Mouse (Mus musculus) neural tube, embryonic 13.5 days (tissue): Measurements from ENCODE around the gene Drap1. TPM values are rescaled to one million over a fixed set of nuclear protein-coding genes. Genes with fewer than 3 reads are reported as not detected.

Experiments
- ATAC-seq: fragments of 200-750 bp; cut with Nextera tagmentation; 2 replicates; pipeline ENCODE4 v1.8.0; 2017; ENCODE audit warnings: low read depth, mild to moderate bottlenecking, moderate TSS enrichment, moderate library complexity
- H3K27ac ChIP-seq: fragments of 300-500 bp; sonication (generic); replicated peaks from 2 replicates; pipeline ENCODE4 v1.5.1; 2015; ENCODE audit warnings: moderate library complexity, mild to moderate bottlenecking, inconsistent platforms
- H3K27me3 ChIP-seq: fragments of 300-500 bp; sonication (generic); 2 replicates; pipeline ENCODE4 v1.6.1; 2015; ENCODE audit warnings: mild to moderate bottlenecking, inconsistent platforms
- H3K36me3 ChIP-seq: fragments of 300-500 bp; sonication (generic); 2 replicates; pipeline ENCODE4 v1.6.1; 2015; ENCODE audit warnings: mild to moderate bottlenecking, inconsistent platforms
- H3K4me1 ChIP-seq: fragments of 300-500 bp; sonication (generic); replicated peaks from 2 replicates; pipeline ENCODE4 v1.6.1; 2015; ENCODE audit warnings: inconsistent platforms
- H3K4me2 ChIP-seq: fragments of 300-500 bp; sonication (generic); 2 replicates; pipeline ENCODE4 v1.6.1; 2015; ENCODE audit warnings: inconsistent platforms, mild to moderate bottlenecking, moderate library complexity
- H3K4me3 ChIP-seq: fragments of 300-500 bp; sonication (generic); 2 replicates; pipeline ENCODE4 v1.5.1; 2015; ENCODE audit warnings: mild to moderate bottlenecking, inconsistent platforms
- H3K9ac ChIP-seq: fragments of 300-500 bp; sonication (generic); 2 replicates; pipeline ENCODE4 v1.6.1; 2015; ENCODE audit warnings: moderate library complexity, mild to moderate bottlenecking, inconsistent platforms
- H3K9me3 ChIP-seq: fragments of 300-500 bp; sonication (generic); 2 replicates; pipeline ENCODE4 v1.6.1; 2016; ENCODE audit warnings: inconsistent platforms
- WGBS: fragments of 180-500 bp; shearing (Covaris S2); methylation state at CpG from one replicate; pipeline ENCODE4 v1.1.7; 2015; 5-methylcytosine and 5-hydroxymethylcytosine counted together
- polyA plus RNA-seq: library from polyadenylated mRNA; unstranded; fragments of >200 nt; fragmentation: Nextera tagmentation; extraction: Ambion mirVana; gene quantifications from 2 replicates; pipeline ENCODE4 v1.2.1, GENCODE M21; 2015

The Drap1 gene
- 318 and 326 TPM in 2 replicates for polyA plus RNA-seq

DNA sequence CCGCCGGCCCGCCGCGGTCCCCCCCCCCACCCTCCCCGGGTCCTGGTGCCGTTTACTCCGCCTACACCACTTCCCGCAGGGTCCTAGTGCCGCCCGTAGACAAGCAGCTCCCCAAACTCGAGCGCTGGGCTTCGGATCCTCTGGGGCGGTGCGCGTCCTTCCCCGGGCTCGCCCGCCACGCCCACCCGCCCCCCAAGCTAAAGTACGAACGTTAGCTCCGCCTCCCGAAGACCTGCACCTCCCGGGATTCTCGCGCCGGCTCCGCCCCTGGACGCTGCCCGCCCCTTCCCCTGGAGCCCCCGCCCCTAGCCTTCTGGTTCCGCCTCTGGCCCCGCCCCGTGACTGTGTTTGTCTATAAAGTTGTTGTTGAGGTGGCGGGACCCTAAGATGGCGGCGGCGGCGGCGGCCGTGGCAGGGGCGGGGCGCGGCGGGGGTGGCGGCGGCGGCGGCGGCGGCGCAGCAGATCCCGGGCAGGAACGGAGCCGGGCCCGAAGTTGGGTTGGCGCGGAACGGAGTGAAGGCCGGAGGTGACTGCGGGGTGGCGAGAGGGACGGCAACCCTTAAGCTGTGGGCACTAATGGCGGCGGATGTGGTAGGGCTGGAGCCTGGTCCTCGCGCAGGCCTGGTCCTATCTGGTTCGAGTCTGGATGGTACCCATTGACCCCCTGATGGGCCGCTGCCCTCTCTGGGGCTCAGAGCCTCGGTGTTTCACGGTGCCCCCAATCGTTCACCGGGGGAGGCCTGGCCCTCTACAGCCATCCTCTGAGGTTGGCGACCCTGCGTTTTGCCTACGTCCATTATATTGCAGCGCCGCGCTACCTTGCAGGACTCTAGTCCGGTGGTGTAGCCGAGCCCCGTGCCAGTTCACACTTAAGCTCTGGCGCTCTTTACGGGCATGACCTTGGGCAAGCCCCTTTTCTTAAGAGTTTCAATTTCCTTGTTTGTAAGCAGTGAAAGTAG is at the start of gene Drap1, which contains the start of gene AI837181:
Gene Drap1, minus strand, starts transcription at position 198 of the 960 bp plus-strand sequence.
Gene AI837181, plus strand, starts transcription at position 363 of the 960 bp plus-strand sequence.
- H3K4me3 ChIP-seq, result peak within 1 kb of the TSS; percentile 88
- H3K27me3 ChIP-seq, result no peaks in the 10 kb centered on the region
- peaks cover 56% of the 10 kb centered on the region for H3K36me3 ChIP-seq
- peak within 1 kb of the TSS; percentile 92 for H3K9ac ChIP-seq
- ATAC-seq, result peak; percentile 93
- peak within 1 kb of the TSS; percentile 95 for H3K27ac ChIP-seq
- 0% methylated on average over 76 of the region's 87 CpGs for WGBS
- H3K4me1 ChIP-seq, result peaks cover 49% of the 10 kb centered on the region
- H3K4me2 ChIP-seq, result peak within 1 kb of the TSS; percentile 94
- H3K9me3 ChIP-seq, result no peaks in the 10 kb centered on the region

DNA sequence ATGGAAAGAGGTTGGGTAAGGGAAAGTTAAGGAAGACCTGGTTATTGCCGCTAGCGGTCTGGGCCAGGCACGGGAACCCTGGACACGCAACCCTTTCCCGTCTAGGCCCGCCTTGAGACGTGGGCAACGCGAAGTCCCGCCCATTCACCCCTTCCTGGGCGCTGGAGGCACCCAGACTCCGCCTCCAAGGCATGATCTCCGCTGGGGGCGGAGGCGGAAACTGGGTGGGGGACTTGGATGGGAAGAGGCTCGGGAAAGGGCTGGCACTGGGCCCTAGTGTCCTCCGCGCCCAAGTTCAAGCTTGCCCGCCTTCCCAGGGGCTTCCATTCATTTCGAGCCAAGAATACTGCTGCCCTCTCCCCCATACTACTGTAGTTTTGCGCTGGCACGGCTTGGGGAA is 48.9 kb upstream of the Drap1 start, which contains the start of gene Efemp2:
Gene Efemp2, plus strand, starts transcription at position 235 of the 400 bp plus-strand sequence.
- no peaks in the 10 kb centered on the region for H3K27me3 ChIP-seq
- ATAC-seq, result peak; percentile 48
- WGBS, result 2% methylated on average over 22 of the region's 22 CpGs
- H3K9me3 ChIP-seq, result no peaks in the 10 kb centered on the region
- peak within 1 kb of the TSS; percentile 74 for H3K27ac ChIP-seq
- peak within 1 kb of the TSS; percentile 72 for H3K9ac ChIP-seq
- H3K4me3 ChIP-seq, result peak within 1 kb of the TSS; percentile 52
- H3K36me3 ChIP-seq, result 0 out of 2 replicates have a peak, but pooled peaks cover 5% of the 10 kb centered on the region
- peak within 1 kb of the TSS; percentile 83 for H3K4me2 ChIP-seq
- peaks cover 40% of the 10 kb centered on the region for H3K4me1 ChIP-seq

DNA sequence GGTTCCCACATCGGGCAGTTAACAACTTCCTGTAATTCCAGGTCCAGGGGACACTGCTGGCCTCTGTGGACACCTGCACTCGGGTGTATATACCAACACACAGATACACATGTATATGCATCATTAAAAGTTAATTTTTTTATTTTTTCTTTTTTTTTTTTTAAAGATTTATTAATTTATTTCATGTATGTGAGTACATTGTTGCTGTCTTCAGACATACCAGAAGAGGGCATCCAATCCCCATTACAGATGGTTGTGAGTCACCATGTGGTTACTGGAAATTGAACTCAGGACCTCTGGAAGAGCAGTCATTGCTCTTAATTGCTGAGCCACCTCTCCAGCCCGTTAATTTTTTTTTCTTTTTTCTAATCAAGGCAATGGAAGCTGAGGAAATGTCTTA is 48.1 kb upstream of the Drap1 start:
- ATAC-seq, result no peak
- H3K4me2 ChIP-seq, result no peak overlapping the region
- no peaks in the 10 kb centered on the region for H3K9me3 ChIP-seq
- no peak overlapping the region for H3K4me3 ChIP-seq
- no peak overlapping the region for H3K9ac ChIP-seq
- 82% methylated on average over 3 of the region's 3 CpGs for WGBS
- no peak overlapping the region for H3K27ac ChIP-seq
- H3K36me3 ChIP-seq, result peaks cover 4% of the 10 kb centered on the region
- H3K4me1 ChIP-seq, result peaks cover 38% of the 10 kb centered on the region
- H3K27me3 ChIP-seq, result no peaks in the 10 kb centered on the region

DNA sequence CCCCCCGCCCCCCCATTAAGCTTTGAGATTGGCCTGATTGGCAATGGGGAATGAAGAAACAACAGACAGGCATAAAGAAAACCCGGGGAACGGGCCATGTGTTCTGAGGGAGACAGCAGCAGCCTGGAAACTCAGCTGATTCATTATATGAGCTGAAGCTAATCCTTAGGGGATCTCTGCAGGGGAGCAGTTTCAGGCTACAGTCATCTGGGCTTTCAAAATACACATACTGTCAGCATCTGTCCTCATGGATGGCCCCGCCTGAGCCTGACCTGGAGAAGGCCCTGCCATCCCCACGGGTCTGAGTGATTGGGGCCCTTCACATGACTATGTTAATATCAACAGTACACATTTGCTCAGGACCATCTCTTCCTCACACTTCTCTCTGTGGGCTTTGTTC is 47.1 kb upstream of the Drap1 start:
- Histone ChIP-seq H3K27ac (peak overlapping the region; percentile 30; the same call in 1 of the 2 replicates), H3K36me3 (peaks cover 14% of the 10 kb centered on the region)

DNA sequence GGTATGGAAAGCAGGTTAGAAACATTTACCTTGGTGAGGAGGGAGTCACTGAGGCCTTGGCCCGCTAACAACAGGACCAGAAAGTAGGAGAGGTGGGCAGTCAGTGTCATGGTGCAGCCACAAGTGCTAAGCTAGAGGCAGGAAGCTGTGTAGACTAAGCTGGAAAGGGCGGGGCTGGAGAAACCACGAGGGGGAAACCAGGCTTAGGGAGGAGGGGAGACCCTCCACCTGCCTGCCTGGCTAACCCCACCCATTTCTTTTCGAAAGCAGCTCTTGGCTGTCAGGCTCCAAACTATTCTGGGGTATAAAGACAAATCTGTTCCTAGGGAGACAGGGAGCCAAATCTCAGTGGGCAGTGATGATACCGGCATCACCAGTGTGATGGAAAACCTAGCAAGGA is 43.6 kb upstream of the Drap1 start, which contains the start of gene Ctsw:
Gene Ctsw, minus strand, starts transcription at position 134 of the 400 bp plus-strand sequence.
- 63% methylated on average over 5 of the region's 5 CpGs for WGBS
- no peak within 1 kb of the TSS for H3K9ac ChIP-seq
- H3K4me3 ChIP-seq, result no peak within 1 kb of the TSS
- ATAC-seq, result no peak
- H3K4me2 ChIP-seq, result no peak within 1 kb of the TSS
- H3K27me3 ChIP-seq, result no peaks in the 10 kb centered on the region
- H3K27ac ChIP-seq, result no peak within 1 kb of the TSS
- H3K4me1 ChIP-seq, result peaks cover 18% of the 10 kb centered on the region
- H3K36me3 ChIP-seq, result peaks cover 42% of the 10 kb centered on the region
- H3K9me3 ChIP-seq, result no peaks in the 10 kb centered on the region

More for the DNA sequence above, 47.1 kb upstream of the Drap1 start:
- Histone ChIP-seq H3K4me1 (peaks cover 29% of the 10 kb centered on the region), H3K4me2 (no peak overlapping the region), H3K4me3 (no peak overlapping the region), H3K9me3 (no peaks in the 10 kb centered on the region), H3K9ac (no peak overlapping the region), H3K27me3 (no peaks in the 10 kb centered on the region)
- ATAC-seq, result no peak
- 44% methylated on average over 5 of the region's 5 CpGs for WGBS

DNA sequence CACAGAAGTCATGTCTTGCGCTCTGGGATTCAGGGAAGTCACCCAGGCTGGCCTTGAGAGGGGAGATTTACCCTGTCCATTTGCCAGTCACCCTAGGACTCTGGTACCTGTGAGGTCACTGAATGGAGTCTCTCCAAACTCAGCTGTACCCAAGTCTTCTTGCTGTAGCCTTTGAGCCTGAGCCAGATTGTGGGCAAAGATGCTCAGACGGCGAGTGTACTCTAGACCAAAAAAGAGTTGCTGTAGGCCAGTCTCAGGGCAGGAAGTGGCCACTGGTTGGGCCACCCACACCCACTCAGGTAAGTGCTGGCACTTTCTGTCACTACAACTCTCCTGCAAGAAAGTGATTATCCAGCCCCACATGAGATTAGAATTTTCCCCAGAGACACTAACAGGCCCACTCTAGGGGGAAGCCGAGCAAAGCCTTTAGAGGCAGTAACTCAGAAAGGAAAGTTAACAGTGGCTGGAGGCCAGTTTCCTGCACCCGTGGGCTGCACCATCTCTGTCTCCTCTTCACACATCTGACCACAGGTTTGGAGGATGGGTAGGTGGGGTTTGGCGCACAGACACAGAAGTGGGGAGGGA is 42.2 kb upstream of the Drap1 start:
- ATAC-seq, result no peak
- Histone ChIP-seq H3K4me1 (peaks cover 18% of the 10 kb centered on the region), H3K36me3 (peaks cover 54% of the 10 kb centered on the region), H3K4me2 (no peak overlapping the region), H3K4me3 (no peak overlapping the region), H3K9ac (no peak overlapping the region), H3K27ac (no peak overlapping the region), H3K9me3 (no peaks in the 10 kb centered on the region), H3K27me3 (no peaks in the 10 kb centered on the region)
- WGBS, result 95% methylated on average over 6 of the region's 6 CpGs

DNA sequence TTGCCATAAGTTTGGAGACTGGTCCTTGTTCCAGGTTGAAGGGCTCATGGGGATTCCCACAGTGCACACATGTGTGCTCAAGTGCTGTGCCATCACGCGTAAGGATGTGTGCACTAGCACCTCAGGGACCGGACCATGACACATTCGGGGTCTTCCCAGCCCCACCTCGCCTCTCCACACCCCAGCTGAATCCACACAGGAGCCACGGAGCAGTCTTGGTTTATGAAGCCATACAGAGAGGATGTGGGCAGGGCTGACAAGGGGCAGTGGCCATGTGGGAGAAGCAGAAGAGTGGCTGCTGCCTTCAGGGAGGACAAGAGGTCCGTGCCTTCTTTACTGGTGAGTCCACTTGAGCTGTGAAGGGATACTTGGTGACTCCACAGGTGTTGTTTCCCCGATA is 40.3 kb upstream of the Drap1 start:
- no peak for ATAC-seq
- Histone ChIP-seq H3K4me2 (no peak overlapping the region), H3K27me3 (no peaks in the 10 kb centered on the region), H3K27ac (no peak overlapping the region), H3K36me3 (peaks cover 54% of the 10 kb centered on the region), H3K9me3 (no peaks in the 10 kb centered on the region), H3K4me3 (no peak overlapping the region), H3K9ac (no peak overlapping the region), H3K4me1 (peaks cover 32% of the 10 kb centered on the region)
- 96% methylated on average over 8 of the region's 8 CpGs for WGBS

DNA sequence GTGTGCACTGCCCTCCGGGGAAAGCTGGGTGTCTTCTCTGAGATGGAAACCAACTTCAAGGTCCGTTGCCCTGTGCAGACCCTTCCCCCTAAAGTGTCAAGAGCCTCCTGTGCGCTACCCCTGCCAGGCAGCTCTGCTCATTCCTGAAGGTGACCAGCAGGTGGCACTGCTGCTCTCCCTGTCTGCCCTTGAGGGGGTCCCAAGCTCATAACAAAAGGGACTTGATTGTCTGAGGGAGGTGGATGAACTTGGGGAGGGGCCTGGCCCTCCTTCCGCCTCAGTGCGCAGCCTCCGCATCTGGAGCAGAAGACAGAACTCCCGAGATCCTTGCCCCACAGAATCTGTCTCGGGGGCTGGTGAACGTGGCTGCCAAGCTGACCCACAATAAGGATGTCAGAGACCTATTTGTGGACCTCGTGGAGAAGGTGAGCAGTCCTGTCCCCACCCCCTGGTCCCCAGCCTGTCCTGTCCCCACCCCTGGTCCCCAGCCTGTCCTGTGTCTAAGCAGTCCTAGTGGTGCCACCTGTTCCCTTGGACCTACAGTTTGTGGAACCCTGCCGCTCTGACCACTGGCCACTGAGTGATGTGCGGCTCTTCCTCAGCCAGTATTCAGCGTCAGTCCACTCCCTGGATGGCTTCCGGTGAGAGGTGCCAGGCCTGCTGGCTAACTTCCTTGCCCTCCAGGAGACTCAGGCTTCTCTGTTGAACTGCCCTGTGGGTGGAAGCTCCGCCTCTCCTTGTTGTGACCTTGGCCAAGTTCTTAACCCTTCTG is 39.2 kb upstream of the Drap1 start:
- Histone ChIP-seq H3K27me3 (peaks cover 6% of the 10 kb centered on the region; the same call in 1 of the 2 replicates), H3K4me3 (peak overlapping the region; percentile 36), H3K4me1 (peaks cover 36% of the 10 kb centered on the region), H3K9ac (peak overlapping the region; percentile 68), H3K4me2 (peak overlapping the region; percentile 61), H3K9me3 (no peaks in the 10 kb centered on the region), H3K27ac (peak overlapping the region; percentile 74), H3K36me3 (peaks cover 54% of the 10 kb centered on the region)
- peak; percentile 62 for ATAC-seq
- 45% methylated on average over 15 of the region's 15 CpGs for WGBS

DNA sequence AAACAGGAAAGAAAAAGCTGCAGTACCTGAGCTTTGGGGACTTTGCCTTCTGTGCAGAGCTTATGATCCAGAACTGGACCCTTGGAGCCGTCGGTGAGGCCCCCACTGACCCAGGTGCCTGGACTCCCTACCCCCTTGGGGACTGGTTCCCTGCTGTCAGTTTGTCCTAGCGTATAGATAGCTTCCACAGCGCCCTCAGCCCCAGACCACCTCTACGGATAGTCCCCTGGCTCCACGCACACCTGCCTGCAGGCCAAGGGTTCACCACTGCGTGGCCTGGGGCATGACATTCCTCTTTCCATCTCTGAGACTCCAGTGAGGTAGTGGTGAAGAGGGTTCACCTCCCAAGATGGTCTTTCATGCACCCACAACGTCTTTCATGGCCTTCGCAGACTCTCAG is 38.4 kb upstream of the Drap1 start:
- no peak overlapping the region for H3K27ac ChIP-seq
- ATAC-seq, result no peak
- 91% methylated on average over 9 of the region's 9 CpGs for WGBS
- peaks cover 39% of the 10 kb centered on the region for H3K4me1 ChIP-seq
- no peak overlapping the region for H3K4me3 ChIP-seq
- peaks cover 13% of the 10 kb centered on the region; the same call in 1 of the 2 replicates for H3K27me3 ChIP-seq
- no peaks in the 10 kb centered on the region for H3K9me3 ChIP-seq
- no peak overlapping the region for H3K9ac ChIP-seq
- H3K4me2 ChIP-seq, result no peak overlapping the region
- H3K36me3 ChIP-seq, result peaks cover 54% of the 10 kb centered on the region

DNA sequence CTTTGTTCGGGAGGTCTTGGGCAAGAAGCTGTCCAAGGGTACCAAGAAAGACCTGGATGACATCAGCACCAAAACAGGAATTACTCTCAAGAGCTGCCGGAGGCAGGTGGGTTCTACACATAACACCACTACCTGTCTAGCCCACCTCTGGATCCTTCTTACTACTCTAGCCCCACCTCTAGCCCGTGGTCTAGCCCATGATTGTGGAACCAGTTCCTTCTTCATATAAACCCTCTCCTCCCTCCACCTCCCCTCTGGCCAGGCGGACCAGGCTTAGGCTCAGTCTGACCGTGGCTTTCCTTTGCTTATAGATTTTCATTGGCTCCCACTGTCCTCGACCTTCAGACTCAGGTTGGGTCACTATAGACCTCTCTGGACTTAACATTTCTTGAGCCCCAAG is 36.6 kb upstream of the Drap1 start:
- peak overlapping the region; percentile 80 for H3K4me3 ChIP-seq
- H3K9me3 ChIP-seq, result no peaks in the 10 kb centered on the region
- peaks cover 13% of the 10 kb centered on the region; the same call in 1 of the 2 replicates for H3K27me3 ChIP-seq
- H3K9ac ChIP-seq, result peak overlapping the region; percentile 78
- ATAC-seq, result no peak
- H3K4me1 ChIP-seq, result peaks cover 49% of the 10 kb centered on the region
- 87% methylated on average over 6 of the region's 6 CpGs for WGBS
- peak overlapping the region; percentile 99 for H3K4me2 ChIP-seq
- peaks cover 36% of the 10 kb centered on the region for H3K36me3 ChIP-seq
- no peak overlapping the region for H3K27ac ChIP-seq

DNA sequence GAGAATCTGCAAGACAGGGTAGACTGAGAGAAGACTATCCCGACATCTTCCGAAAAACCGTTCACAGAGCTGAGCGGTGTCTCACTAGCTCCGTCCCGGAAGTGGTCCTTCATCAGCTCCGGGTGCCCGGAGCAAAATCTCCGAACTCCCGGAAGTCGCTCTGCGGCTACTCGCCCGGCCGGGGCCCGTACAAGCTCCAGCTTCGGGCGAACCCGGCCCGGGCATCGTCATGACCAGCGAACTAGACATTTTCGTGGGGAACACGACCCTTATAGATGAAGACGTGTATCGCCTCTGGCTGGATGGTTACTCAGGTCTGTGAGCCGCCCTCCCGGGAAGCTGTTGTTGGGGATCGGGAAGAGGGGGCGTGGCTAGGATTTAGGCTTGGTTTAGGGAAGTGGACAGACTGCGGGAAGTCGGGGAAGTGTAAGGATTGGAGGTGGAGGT is 35.7 kb upstream of the Drap1 start, which contains the start of gene Fibp:
Gene Fibp, plus strand, starts transcription at position 151 of the 447 bp plus-strand sequence.
- peak within 1 kb of the TSS; percentile 99 for H3K4me2 ChIP-seq
- peak within 1 kb of the TSS; percentile 80 for H3K4me3 ChIP-seq
- peaks cover 13% of the 10 kb centered on the region; the same call in 1 of the 2 replicates for H3K27me3 ChIP-seq
- H3K27ac ChIP-seq, result peak within 1 kb of the TSS; percentile 70
- no peaks in the 10 kb centered on the region for H3K9me3 ChIP-seq
- peak; percentile 47 for ATAC-seq
- peaks cover 59% of the 10 kb centered on the region for H3K4me1 ChIP-seq
- H3K36me3 ChIP-seq, result peaks cover 27% of the 10 kb centered on the region
- peak within 1 kb of the TSS; percentile 78 for H3K9ac ChIP-seq
- WGBS, result under 1% methylated on average over 32 of the region's 32 CpGs
